Mouse (Mus musculus) layer of hippocampus, adult 2 months (tissue): ENCODE results near the gene Svbp. TPM values are rescaled to one million over a fixed set of nuclear protein-coding genes. Genes with fewer than 3 reads are reported as not detected.

Source experiments
- DNase-seq, 2 experiments: peaks; one replicate each; pipeline ENCODE4 v3.0.0; 2022; ENCODE audit warnings: low spot score in 2 of 2
- H3K27ac ChIP-seq: fragments of 200-600 bp; 2 replicates; pipeline ENCODE4 v1.8.1; 2022
- H3K4me3 ChIP-seq: fragments of 200-600 bp; 2 replicates; pipeline ENCODE4 v1.8.1; 2022; ENCODE audit warnings: mild to moderate bottlenecking
- CTCF ChIP-seq: fragments of 200-600 bp; conservative IDR thresholded peaks from 2 replicates; pipeline ENCODE4 v1.8.1; 2022; ENCODE audit warnings: antibody characterized with exemption, mild to moderate bottlenecking, moderate library complexity
- total RNA-seq, 2 experiments: library from RNA; stranded (reverse); gene quantifications; 2 replicates each; pipeline ENCODE4 v1.2.3; 2021

The Svbp gene
- total RNA-seq, 2 experiments from 2014 or later, result 13.9 to 16.6 TPM

DNA sequence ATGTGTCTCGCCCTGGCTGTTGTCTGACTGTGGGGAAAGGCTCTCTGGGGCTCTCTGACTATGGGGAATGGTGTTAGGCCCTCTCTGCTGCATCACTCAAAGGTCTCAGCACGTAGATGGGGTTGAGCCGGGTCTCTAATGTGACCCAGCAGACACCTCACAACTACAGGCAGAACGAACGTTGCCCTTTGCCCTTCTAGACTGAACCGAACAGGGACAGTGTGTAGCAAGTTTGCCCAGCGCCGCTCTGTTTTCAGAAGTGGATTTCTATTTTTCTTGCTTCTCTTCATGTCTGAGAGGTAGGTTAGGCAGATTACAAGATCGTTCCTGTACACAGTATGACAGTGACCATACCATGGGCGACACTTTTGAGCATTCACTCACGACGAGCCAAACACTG is 47.5 kb downstream of the Svbp start:
- no peak for TF ChIP-seq CTCF
- Histone ChIP-seq H3K27ac (no peak overlapping the region), H3K4me3 (no peak overlapping the region)
- DNase-seq, result no peak

DNA sequence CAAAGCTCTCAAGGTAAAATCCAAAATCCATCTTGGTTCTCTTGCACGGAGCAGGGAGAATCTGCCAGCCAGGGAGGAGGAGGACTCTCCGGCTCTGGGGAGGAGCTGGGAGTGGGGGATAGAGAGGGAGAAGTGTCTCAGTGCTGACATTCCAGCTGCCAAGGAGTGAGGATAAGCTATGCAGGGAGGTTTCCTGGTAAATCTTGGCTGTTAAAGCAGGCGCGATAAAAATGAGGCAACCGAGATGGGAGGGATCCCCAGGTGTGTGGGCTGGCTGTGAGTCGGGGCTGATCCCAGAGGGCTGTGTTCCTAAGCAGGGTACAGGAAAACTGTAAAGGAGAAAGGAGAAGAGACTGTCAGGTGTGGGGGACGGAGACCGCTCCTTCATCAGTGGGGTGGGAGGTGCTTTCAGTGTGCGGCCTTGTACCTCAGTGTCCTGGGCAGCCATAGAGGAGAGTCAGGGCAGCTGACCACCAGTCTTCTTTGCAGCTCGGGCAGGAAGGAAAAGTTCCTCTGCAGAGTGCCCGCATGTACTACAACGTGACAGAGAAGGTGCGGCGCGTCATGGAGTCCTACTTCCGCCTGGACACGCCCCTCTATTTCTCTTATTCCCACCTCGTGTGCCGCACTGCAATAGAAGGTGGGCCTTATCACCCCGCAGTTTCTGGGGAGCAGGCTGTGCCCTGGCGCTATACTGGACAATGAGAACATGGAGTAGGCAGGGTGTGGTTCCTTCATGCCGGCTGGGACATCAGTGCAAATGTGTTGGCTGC is 49.5 kb downstream of the Svbp start:
- H3K27ac ChIP-seq, result no peak overlapping the region
- DNase-seq, result no peak
- H3K4me3 ChIP-seq, result no peak overlapping the region
- no peak for TF ChIP-seq CTCF

DNA sequence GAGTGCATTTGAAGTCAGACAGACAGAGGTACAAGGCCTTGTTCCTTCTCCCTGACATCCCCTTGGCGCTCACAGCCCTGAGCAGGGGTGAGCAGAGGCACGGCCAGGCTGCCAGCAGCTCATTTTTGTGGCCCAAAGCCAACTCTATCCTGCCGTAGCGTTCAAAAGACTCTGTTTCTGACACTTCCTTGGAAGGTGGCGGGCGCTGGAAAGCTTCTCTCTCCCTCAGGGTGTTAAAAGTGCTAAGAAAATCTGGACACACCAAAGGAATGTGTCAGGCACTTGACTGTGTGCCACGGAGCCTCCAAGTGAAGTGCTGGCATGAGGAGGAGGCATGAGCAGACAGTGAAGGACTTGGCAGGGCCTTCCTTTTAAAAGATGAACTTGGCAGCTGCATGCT is 50.5 kb downstream of the Svbp start:
- no peak for TF ChIP-seq CTCF
- H3K4me3 ChIP-seq, result no peak overlapping the region
- DNase-seq, result no peak
- H3K27ac ChIP-seq, result no peak overlapping the region

DNA sequence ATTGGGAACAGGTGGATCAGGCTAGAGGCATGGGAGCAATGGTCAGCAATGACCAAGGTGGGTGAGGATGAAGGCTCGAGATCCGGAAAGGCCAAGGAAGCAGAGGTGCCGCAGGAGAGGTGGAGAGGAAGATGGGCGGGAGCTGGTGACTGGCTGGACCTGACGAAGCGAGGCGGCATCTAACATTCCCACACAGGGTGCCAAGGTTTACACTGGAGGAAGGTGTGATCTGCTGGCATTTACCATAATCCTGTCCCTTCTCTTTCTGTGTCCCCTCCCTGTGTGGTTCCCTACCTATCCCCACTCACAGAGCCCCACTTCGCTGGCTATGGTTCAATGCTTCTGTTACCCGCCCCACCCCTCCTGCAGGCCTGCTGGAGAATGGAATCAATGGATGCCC is 50.9 kb downstream of the Svbp start:
- no peak for DNase-seq
- no peak for TF ChIP-seq CTCF
- Histone ChIP-seq H3K27ac (no peak overlapping the region), H3K4me3 (no peak overlapping the region)

DNA sequence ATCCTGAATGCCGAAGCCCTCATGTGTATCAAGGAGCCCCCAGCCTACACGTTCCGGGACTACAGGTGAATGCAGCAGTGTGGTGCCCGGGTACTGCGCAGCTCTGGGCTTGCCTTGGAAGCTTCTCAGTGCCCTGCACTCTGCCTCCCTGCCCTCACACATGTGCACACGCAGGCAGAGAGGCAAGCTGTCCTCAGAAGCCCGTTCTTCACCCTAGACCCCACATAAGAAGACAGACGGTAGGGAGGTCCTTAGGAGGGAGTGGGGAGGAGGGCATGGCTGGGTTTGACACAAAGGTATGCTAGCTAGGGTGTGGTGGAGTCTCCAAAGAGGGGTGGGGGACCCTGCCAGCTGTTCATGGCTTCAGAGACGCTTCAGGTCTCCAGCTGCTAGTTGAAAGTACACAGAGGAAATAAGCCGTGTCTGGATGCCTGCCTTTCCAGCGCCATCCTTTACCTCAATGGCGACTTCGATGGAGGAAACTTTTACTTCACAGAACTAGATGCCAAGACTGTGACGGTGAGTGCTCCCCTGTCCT is 51.7 kb downstream of the Svbp start:
- no peak overlapping the region for H3K4me3 ChIP-seq
- H3K27ac ChIP-seq, result no peak overlapping the region
- DNase-seq, result no peak
- no peak for TF ChIP-seq CTCF

DNA sequence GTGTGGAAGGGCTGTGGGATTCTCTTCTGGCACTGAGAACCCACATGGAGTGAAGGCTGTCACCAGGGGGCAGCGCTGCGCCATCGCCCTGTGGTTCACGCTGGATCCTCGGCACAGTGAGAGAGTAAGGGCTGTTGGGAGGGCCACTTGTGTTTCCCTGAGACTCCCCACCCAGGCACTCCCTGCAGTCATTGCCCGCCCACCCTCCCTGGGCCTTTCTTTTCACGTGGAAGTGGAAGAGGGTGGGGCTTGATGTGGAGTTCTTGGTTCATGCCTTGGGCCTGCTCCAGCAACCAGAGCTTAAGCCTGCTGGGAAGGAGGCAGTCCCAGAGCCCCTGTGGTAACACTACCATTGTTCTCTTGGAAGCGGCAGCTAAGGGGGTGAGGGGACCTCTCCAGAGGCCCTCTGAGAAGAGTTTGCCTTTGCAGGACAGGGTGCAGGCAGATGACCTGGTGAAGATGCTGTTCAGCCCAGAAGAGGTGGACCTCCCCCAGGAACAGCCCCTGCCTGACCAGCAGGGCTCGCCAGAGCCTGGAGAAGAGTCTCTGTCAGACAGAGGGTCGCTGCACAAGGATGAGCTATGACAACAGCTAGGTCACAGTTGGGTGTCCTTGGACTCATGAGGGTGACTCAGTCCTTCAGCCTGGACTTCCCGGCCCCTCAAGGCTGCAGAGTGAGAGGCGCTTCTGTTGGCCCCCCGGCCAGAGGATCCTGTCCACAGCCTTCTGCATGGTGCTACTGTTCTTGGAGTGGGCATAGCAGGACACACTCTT is 52.5 kb downstream of the Svbp start:
- Histone ChIP-seq H3K4me3 (no peak overlapping the region), H3K27ac (no peak overlapping the region)
- TF ChIP-seq CTCF, result peak; percentile 88
- peak; percentile 65 to 80 for DNase-seq

DNA sequence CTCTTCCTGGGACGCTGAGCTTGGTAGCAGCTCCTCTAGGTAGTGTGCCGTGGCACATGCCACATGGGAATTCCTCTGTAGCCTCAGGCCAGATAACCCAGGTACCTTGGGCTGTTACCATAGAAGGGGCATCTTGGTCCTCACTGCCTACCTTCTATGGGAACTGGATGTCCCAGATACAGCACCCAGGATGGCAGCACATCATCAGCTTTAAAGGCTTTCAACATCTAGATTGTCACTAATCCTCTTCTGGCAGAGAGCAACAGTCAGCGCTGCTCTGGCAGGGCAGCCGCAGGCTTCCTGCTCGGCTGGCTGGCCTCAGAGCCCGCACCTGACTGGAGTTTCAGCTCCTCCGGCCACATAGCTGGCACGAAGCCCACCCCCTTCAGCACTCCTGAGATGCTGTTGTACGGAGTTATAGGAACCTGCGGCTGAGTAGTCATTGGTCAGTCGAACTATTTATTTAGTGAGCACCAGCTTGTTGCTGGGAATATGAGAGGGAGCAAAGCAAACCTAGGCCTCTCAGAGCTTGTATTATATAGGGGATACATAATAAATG is 53.4 kb downstream of the Svbp start:
- no peak for DNase-seq
- no peak overlapping the region for H3K4me3 ChIP-seq
- no peak overlapping the region for H3K27ac ChIP-seq
- TF ChIP-seq CTCF, result no peak

Other genes with a start within 250 kb of the Svbp start
- gene Lao1, start 233.7 kb upstream of the Svbp start, total RNA-seq, result under 1 TPM; 0.51 to 0.79 TPM
- gene Slc2a1, start 86.6 kb upstream of the Svbp start, total RNA-seq, result 10 to 100 TPM; 94.5 to 96.4 TPM
- gene Zfp691, start 21.1 kb upstream of the Svbp start, total RNA-seq, result 1 to 10 TPM; 6.1 to 6.5 TPM
- gene Ermap, start 5.3 kb upstream of the Svbp start, total RNA-seq, result under 1 TPM; 0.32 to 0.44 TPM
- gene Tmem269, start 22.9 kb downstream of the Svbp start, total RNA-seq, result under 1 TPM; 0.77 to 0.93 TPM
- gene AU022252, start 37.4 kb downstream of the Svbp start, total RNA-seq, result 10 to 100 TPM; 30.5 to 31.9 TPM
- 1 to 10 TPM; 9.6 to 9.9 TPM for gene P3h1, start 37.6 kb downstream of the Svbp start, total RNA-seq
- under 1 TPM; 0.37 to 0.69 TPM for gene Cldn19, start 60.1 kb downstream of the Svbp start, total RNA-seq
- gene Ybx1, start 99.3 kb downstream of the Svbp start, total RNA-seq, result 100 to 1,000 TPM; 266 to 269 TPM
- gene Ppih, start 125.2 kb downstream of the Svbp start, total RNA-seq, result 10 to 100 TPM; 14.7 to 16.0 TPM
- gene Ccdc30, start 220.2 kb downstream of the Svbp start, total RNA-seq, result 10 to 100 TPM; 24.8 to 25.8 TPM
- 1 to 10 TPM; 7.0 to 7.2 TPM for gene Ppcs, start 227.1 kb downstream of the Svbp start, total RNA-seq
- under 1 TPM; 0.39 to 0.41 TPM for gene Zmynd12, start 227.5 kb downstream of the Svbp start, total RNA-seq